Mouse (Mus musculus) heart, postnatal 0 days (tissue): ENCODE measurements around the gene Ghr.

Source experiments
- CTCF ChIP-seq: IDR thresholded peaks from 2 replicates; pipeline ENCODE4 v1.5.1; 2016; ENCODE audit warnings: antibody characterized with exemption, control low read depth, low read depth
- EP300 ChIP-seq: IDR thresholded peaks from 2 replicates; pipeline ENCODE4 v1.6.1; 2016; ENCODE audit warnings: antibody characterized with exemption, low read depth

DNA sequence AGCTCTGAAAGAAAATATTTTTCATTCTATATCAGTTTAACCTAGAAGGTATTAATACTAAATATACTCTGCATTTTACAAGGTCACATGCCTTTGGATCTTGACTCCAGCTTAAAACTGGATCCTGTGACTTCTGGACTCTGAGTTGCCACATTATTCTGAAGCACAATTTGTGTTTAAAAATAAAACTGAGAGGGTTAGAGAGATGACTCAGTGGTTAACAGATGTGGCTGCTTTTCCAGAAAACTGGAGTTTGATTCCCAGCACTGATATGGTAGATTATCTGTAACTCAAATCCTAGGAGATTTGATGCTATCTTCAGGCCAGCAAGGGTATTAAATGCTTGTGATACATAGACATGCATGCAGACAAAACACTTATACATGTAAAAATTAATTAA lies 28.7 kb upstream of the Ghr start:
- TF ChIP-seq EP300 = no peak
- no peak for TF ChIP-seq CTCF
